Mouse (Mus musculus) 416B (cell line): ENCODE results near the gene Usf2.
"Not testable (repeated sequence)": the region's sequence is repeated elsewhere in the genome, so short reads cannot be mapped to it uniquely, and the experiment has no call there.

ENCODE experiments used
- DNase-seq: peaks from one replicate; pipeline ENCODE4 v3.0.0; 2011; ENCODE audit warnings: low read depth

Gene Usf2

DNA sequence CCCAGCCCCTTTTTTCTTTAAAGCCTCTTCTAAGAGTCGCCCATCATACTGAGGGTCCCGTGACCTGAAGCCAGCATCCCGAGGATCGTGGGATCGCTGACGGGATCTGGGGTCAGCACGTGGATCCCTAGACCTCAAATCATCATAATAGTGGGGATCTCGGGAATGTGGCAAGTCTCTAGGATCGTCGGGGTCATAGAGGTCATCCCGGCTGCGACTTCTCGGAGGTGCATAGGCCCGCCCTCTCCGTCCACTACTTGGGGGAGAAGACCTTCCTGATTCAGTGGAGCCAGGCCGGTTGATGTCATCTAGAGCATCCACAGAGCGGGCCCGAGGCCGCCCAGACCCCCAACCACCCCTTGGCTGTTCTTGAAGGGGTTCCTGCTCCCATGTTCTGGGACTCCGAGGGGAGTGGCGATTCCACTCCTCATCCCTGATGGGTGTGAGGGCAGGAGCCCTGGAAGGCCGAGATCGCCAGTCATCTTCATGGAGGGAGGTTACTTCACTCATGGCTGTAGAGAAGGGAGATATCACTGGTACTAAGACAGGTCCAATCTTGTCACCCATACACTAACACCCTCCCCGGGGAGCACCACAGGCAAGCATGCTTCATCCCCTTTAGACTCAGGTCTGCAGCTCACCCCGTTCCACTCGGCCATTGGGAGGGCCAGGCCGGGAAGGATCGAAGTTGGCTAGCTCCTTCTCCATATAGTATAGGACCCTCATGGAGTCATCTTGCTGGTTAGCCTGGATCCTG is 1.7 kb upstream of the Usf2 start:
- no peak for DNase-seq

DNA sequence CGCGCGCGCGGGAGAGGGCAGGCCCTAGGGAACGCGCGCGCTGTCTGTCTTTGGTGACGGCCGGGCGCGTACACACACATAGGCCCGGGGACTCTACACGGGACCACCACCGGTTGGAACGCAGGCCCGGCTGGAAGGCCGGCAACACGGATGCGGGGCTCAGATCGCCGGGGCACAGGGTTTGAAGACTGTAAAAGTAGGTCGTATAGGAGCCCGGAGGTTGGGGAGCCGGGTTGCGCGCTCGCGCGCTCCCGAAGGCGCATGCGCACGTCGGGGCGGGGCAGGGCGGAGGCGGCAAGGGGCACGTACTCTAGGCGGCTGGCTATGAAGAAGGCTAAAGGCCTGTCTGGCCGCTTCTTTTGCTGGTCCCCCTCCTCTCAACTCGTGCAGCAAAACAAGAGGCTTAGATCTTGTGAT is 772 bp upstream of the Usf2 start:
- DNase-seq, result peak; percentile 88

DNA sequence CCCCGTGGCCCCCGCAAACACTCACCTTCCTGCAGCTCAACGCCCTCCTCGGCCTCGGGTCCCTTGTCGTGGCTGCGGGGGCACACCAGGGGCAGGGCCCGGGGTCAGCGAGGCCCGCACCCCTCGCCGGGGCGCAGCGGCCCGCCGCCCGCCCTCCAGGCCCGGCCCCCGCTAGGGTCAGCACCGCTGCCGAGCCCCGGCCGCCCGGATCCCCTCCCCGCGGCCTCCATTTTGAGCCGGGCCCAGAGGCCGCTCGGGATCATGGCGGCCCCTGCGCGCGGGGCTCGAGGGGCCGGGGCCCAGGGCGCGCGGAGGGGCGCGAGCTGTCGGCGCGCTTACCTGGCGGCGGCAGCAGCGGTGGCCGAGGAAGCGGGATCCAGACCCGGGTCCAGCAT is 249 bp downstream of the Usf2 start:
- DNase-seq, result no peak

DNA sequence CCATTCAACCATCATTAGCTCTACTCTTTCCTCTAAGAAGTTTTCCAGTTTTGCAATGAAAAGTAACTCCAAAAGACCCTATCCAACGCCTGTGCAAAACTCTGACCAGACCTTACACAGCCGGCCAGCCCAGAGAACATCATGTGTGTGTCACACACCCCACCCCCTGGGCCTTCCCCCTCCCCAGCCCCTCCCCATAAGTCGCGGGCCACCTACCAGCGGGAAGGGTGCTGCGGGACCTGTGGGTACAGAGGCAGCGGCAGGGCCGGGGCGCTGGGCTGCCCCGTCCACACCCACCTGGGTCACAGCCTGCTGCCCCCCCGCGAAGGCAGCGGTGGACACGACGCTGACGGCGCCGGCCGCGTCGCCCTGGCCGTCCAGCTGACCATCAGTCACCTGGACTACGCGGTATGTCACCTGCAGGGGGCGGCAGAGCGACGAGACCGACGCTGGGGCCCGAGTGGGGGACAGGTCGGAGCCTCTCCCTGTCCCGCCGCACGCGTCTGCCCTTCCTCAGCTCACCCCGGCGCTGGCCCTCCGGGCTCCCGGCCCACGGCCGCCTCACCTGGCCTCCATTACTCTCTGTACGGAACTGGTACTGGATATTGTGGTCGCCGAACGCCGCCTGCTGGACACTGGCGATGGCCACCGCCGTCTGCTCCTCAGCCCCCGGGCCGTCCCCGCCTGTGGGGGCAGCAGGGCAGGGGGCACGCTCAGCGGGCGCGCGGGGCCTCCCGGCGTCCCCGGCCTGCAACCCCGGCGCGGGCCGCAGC is 833 bp downstream of the Usf2 start:
- DNase-seq, result peak; percentile 84

DNA sequence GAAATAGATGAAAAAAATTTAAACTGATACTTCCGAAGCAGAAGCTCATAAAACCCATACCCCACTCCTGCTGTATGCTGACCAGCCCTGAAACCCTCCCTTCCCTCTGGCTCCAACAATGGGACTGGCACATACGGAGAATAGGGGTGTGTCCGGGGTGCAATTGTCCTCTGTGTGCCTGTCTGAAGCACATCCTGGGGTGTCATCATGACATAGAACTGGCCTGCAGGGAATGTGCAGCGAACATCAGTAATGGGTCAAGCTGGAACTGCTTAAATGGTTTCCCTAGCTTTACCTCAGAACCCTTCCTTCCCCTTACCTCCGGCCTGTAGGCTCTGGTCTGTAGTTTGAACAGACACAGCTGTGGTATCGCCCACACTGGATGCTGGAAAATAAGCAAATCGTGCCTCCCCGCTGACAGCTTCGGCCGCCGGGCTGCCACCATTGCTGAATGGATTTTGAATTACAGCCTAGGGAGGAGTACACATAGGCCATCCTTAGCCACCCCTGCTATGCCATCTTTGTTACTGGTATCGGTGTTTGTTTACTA is 1.6 kb downstream of the Usf2 start:
- no peak for DNase-seq

DNA sequence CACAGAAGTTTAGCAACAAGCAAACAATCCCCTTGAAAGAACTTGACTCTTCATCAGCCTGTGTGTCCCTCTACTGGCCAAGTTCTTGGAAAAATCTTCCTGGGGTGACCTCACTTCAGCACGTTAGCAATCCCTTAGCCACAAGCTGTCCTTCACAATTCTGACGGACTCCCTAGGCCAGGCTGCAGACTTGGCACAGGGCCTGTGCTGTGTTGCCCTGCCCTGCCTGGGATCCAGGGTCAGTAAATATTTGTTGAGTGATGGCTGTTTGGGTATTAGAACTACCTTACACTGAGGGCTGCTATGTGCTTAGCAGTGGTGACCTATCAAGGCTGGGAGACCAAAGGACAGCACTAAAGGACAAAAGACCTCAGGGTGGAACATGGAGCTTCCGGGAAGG is 2.6 kb downstream of the Usf2 start:
- no peak for DNase-seq

DNA sequence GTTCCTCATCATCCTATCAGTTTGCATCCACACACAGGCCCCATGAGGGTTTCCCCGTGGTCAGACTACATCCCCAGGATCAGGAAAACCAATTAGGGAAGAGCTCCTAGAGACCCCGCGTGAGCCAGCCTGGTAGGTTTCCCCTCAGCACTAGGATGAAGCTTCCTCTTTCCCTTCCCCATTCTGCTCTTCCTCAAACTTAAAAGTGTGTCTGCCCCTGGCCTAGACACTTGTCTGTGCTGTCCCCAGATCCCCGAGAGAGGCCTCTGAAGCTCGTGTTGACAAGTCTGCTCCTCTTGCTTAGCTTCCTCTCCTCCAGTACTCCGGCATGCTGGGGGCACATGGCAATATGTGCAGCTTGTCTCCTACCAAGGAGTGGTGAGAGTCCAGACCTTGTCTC is 3.1 kb downstream of the Usf2 start:
- DNase-seq, result no peak

DNA sequence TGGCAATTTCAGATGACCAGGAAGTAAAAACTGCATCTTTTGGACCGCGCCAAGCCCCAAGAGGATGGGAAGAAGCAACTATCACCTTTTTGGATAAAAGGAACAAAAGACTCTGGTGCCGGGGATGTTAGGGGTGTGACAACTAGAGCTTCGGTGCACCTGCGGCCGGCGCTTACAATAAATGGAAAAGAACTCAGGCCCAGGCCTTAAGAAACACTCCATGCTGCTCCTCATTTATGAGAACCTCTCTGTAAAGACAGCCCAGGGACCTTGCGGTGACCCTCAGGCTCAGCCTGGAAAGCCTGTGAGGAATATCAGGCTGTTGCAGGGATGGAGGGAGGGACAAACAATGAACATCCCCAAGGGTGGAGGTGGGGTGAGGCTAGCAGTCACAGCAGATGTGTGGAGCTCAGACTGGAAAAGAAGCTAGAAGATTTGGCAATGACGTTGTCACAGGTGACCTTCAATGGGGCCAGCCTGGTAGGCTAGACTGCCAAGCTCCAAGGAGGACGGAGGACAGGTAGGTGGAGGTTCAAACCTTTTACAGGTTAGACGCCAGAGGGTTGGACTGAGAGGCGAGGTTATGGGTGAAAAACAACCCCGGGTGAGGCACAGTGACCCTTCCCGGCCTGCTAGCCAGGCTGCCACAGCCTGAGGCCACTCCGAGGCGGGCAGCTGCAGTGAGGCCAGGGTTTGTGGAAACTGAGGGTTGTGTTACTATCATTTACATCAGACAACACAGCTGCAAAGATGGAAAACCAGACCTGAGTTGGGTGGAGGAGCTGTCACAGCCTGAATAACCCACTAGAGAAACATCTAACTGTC is 4.0 kb downstream of the Usf2 start:
- DNase-seq, result no peak

DNA sequence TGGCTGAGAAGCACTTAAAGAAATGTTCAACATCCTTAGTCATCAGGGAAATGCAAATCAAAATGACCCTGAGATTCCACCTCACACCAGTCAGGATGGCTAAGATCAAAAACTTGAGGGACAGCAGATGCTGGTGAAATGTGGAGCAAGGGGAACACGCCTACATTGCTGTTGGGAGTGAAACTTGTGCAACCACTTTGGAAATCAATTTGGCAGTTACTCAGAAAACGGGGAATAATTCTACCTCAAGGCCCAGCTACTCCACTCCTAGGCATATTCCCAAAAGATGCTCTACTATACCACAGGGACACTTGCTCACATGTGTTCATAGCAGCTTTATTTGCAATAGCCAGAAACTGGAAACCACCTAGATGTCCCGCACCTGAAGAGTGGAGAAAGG is 6.7 kb downstream of the Usf2 start:
- DNase-seq, result not testable (repeated sequence)

DNA sequence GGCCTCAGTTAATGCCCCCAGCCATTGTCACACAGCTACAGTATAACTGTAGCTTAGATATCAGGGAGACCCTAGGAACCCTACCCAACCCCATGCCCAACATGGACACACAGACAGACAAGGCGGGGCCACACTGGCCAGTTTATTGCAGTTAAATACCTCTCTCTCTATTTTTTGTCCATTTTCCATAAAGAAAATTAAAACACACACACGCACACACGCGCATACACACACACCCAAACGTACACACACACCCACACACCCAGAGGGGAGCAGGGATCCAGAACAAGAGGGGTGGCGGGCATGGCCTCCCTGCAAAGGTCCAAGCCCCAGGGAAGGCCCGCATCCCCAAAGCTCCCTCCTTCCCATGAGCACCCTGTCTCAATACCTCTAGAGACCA is 10.7 kb downstream of the Usf2 start:
- no peak for DNase-seq

DNA sequence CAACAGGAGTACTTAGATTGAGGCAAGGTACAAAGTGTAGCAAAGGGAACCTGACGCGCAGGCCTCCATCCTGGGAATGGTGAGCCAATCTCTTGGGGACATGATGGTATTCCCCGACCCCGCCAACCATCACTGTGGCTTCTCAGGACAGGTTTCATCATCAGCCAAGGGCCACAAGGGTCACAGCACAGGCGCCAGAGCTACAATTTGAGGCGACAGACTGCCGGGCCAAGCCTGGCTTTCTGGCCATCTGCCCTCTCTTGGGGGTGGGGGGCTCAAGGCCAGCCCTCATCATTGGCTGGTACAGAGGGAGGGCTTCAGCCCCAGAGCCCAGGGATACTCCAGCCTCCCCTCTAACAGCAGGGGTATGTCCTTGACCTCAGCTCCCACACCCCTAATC is 11.1 kb downstream of the Usf2 start:
- not testable (repeated sequence) for DNase-seq

DNA sequence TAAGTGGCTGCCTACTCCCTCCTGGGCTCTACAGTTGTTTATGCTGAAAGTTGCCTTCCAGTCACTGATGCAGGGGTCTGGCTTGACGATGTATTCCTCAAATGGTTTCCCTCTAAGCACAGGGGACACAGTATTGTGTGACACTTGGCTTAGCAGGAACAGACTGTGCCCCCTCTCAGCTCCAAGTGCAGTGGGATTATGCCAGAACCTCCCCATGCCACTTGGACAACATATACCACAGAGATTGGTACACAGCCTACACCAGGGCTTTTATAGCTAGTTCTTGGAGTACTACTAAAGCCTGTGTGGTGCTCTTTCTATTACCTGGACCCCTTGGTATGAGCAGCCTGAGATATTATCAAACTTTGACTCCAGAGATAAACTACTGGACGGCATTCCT is 11.9 kb downstream of the Usf2 start:
- DNase-seq, result not testable (repeated sequence)

DNA sequence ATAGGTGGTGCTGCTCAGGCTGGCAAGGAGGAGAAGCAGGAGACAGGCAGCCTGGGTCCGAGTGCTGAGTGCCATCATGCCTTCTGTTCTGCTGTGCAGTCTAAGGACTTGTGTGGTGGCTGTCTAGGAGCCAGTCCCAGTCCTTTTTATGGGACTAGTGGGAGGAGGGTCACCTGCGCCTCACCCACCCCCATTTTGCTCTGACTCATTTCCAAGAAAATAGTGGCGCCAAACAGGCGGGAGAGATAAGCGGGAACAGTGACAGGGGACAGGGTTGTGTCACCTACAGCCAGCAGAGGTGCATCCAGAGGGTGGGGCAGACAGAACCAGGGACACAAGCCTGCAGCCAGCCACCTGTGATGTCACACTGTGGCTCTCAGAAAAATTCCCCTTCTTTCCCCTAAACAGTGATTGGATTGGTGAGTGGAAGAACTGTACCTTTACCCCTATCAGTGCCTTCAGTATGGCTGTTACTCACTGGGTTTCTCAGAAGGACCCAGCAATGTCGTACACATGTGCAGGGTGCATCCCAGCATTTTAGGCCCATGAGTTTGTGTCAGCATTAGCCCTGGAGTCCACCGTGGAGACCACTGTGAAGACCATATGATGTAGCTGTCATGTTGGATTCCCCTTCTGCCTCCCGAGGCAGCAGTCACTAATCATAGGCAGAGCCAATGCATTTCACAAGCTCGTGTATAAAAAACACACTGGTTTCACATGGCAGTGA is 12.5 kb downstream of the Usf2 start, which contains the start of gene Hamp:
Gene Hamp, minus strand, starts transcription at position 124 of the 727 bp plus-strand sequence.
- no peak for DNase-seq

DNA sequence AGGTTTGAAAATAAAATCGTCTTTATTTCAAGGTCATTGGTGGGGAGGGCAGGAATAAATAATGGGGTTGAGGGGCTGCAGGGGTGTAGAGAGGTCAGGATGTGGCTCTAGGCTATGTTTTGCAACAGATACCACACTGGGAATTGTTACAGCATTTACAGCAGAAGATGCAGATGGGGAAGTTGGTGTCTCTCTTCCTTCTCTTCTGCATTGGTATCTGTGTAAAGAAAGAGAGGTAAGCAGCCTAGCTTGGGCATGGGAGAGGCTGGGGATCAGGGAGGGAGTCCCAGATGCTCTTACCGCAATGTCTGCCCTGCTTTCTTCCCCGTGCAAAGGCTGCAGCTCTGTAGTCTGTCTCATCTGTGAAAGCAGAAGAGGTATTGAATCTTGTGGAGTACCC is 14.2 kb downstream of the Usf2 start:
- DNase-seq, result peak; percentile 35

DNA sequence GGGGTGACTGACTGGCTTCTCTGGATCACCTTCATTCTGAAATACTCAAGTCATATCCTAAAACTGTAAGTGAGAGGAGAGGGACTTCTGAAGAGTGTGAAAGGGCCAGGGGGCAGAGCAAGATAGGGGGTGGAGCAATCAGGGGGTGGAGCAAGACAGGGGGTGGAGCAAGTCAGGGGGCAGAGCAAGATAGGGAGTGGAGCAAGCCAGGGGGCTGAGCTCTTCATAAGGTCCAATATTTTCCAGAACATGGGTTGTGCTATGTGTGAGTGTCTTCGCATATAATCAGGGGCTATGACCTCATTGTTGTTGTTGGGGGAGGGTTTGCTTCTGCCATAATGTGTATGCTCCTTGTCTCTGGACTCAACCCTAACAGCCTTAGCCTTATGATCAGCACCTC is 16.5 kb downstream of the Usf2 start:
- DNase-seq, result not testable (repeated sequence)

DNA sequence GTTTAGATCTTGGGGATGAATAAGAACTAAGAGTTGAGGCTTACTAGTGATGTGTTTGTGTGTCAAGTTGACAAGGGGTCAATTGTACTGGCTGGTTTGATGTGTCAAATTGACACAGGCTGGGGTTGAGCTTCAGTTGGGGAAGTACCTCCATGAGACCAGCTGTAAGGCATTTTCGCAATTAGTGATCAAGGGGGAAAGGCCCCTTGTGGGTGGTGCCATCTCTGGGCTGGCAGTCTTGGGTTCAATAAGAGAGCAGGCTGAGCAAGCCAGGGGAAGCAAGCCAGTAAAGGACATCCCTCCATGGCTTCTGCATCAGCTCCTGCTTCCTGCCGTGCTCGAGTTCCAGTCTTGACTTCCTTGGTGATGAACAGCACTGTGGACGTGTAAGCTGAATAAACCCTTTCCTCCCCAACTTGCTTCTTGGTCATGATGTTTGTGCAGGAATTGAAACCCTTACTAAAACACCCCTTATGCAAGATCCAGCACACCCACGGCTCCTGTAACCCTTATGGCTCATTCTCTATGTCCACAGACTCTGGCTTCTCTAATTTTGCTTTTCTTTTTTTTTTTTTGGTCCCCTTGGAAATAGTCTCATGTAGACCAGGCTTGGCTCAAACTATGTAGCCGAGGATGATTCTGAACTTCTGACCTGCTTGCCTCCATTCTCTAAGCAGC is 21.0 kb downstream of the Usf2 start:
- not testable (repeated sequence) for DNase-seq

DNA sequence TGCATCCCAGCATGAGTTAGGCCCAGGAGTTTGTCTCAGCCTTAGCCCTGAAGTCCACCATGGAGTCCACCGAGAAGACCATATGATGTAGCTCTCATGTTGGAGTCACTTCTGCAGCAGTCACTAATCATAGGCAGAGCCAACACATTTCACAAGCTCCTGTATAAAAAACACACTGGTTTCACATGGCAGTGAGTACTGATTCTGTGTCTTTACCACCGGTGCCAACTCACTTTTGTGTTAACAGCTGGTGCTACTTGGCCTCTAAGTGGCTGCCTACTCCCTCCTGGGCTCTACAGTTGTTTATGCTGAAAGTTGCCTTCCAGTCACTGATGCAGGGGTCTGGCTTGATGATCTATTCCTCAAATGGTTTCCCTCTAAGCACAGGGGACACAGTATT is 32.0 kb downstream of the Usf2 start, which contains the start of gene Hamp2:
Gene Hamp2, minus strand, starts transcription at position 101 of the 400 bp plus-strand sequence.
- DNase-seq, result not testable (repeated sequence)

DNA sequence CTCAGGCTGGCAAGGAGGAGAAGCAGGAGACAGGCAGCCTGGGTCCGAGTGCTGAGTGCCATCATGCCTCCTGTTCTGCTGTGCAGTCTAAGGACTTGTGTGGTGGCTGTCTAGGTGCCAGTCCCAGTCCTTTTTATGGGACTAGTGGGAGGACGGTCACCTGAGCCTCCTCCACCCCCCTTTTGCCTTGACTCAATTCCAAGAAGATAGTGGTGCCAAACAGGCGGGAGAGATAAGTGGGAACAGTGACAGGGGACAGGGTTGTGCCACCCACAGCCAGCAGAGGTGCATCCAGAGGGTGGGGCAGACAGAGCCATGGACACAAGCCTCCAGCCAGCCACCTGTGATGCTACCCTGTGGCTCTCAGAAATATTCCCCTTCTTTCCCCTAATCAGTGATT is 32.5 kb downstream of the Usf2 start:
- no peak for DNase-seq

DNA sequence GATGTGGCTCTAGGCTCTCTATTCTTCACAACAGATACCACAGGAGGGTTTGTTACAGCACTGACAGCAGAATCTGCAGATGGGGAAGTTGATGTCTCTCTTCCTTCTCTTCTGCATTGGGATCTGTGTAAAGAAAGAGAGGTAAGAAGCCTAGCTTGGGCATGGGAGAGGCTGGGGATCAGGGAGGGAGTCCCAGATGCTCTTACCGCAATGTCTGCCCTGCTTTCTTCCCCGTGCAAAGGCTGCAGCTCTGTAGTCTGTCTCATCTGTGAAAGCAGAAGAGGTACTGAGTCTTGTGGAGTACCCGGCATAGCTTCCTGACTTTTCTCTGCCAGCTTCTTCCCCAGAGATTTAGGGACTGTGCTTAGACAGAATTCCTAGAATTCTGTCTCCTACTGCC is 34.1 kb downstream of the Usf2 start:
- not testable (repeated sequence) for DNase-seq

DNA sequence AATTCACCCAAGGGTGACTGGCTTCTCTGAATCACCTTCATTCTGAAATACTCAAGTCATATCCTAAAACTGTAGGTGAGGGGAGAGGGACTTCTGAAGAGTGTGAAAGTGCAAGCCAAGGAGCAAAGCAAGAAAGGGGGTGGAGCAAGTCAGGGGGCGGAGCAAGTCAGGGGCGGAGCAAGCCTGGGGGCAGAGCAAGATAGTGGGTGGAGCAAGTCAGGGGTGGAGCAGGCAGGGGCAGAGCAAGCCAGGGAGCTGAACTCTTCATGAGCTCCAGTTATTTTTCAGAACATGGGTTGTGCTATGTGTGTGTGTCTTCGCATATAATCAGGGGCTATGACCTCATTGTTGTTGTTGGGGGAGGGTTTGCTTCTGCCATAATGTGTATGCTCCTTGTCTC is 36.4 kb downstream of the Usf2 start:
- DNase-seq, result peak; percentile 50

DNA sequence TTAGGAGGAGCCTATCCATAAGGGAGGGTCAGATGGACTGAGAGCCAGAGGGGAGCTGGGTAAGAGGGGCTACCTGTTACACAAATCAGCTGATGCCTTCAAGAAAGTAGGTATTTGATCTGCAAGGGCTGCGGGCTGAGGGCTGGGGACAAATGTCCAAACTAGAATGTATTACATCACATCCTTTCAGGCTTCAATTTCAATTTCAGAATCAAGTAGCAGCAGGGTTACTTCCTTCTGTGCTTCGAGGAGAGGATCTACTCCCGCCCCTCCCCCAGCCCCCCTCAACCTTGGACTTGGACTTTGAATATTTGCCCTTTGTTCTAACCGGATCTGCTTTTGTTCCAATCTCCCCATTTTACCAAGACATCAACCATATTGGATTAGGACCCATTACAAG is 39.4 kb downstream of the Usf2 start:
- DNase-seq, result peak; percentile 59
